Mouse (Mus musculus): Measurements from ENCODE around the gene Tmem165. TPM values are rescaled to one million over a fixed set of nuclear protein-coding genes. Genes with fewer than 3 reads are reported as not detected.

Tmem165 gene
- polyA plus RNA-seq, 1 experiment from 2014 or later, result 88.6 TPM

DNA sequence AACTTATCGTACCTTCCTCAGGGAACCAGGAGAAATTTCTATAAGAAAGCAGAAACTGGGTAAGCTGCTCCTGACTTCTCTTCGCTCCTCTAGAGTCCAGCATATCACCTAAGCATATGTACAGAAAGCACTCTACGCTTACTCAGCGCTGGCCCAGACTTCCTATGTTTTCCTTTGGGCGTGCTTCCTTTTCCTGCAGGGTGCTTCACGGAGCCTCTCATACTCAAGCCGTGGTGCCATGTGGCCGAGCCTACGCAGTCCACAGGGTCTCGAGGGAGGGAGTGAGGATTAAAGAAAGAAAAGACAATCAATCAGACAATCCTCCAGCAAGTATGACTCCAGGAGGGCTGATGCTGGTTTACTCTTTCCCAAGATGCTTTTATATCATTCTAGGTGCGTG lies 6.8 kb upstream of the Tmem165 start:
- Histone ChIP-seq H3K27me3 (no peaks in the 10 kb centered on the region), H3K4me3 (replicated peaks) (no peak overlapping the region), H3K9ac (no peak overlapping the region), H3K4me1 (no peaks in the 10 kb centered on the region), H3K36me3 (replicated peaks) (no peaks in the 10 kb centered on the region), H3K9me3 (no peaks in the 10 kb centered on the region), H3K27ac (no peak overlapping the region), H3K4me2 (no peak overlapping the region)
- ATAC-seq (ENCODE audit: low FRiP score), result no peak
- WGBS, result 83% methylated on average over 11 of the region's 11 CpGs

DNA sequence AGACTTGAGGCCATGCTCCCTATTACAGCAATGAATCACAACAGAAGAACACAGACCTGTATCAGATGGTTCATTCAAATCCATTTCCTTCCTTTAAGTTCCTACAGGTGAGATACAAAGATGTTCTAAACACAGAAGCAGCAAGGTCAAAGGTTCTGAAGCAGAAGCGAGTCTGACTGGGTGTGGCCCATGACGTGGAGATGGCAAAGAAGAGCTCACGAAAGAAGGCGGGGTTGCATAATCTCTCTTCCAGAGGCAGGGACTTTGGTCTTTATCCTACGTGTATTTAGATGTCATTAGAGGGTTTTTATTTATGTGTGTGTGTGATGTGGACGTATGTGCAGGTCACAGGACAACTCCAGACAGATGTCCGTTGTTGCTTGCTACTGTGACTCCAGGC lies 6.0 kb upstream of the Tmem165 start:
- no peaks in the 10 kb centered on the region for H3K9me3 ChIP-seq
- no peak overlapping the region for H3K9ac ChIP-seq
- 84% methylated on average over 7 of the region's 7 CpGs for WGBS
- H3K4me1 ChIP-seq, result no peaks in the 10 kb centered on the region
- H3K27ac ChIP-seq, result no peak overlapping the region
- no peak for ATAC-seq (ENCODE audit: low FRiP score)
- 0 out of 2 replicates have a peak, but pooled peaks cover 4% of the 10 kb centered on the region for H3K27me3 ChIP-seq
- no peaks in the 10 kb centered on the region for H3K36me3 ChIP-seq (replicated peaks)
- H3K4me2 ChIP-seq, result no peak overlapping the region
- H3K4me3 ChIP-seq (replicated peaks), result no peak overlapping the region

DNA sequence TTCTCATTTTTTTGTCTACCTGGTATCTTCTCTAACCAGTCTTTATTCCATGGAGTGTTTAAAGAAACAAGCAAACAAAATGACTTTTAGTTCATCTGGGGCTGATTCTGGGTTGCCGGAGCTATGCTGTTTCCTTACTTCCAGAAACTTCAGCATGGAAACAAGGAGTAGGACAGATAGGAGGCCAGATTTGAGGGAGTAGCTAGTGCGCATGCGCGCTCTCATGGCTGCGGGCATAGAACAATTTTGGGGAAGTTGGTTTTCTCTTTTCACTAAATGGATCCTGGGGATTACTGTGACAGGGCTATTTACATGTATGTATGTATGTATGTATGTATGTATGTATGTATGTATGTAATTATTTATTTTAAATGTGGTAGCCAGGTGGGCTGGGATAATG lies 4.5 kb upstream of the Tmem165 start:
- no peaks in the 10 kb centered on the region for H3K36me3 ChIP-seq (replicated peaks)
- no peak overlapping the region for H3K4me2 ChIP-seq
- H3K27ac ChIP-seq, result no peak overlapping the region
- H3K4me1 ChIP-seq, result peaks cover 4% of the 10 kb centered on the region
- WGBS, result 97% methylated on average over 5 of the region's 5 CpGs
- ATAC-seq (ENCODE audit: low FRiP score), result no peak
- H3K9me3 ChIP-seq, result no peaks in the 10 kb centered on the region
- H3K4me3 ChIP-seq (replicated peaks), result no peak overlapping the region
- no peak overlapping the region for H3K9ac ChIP-seq
- H3K27me3 ChIP-seq, result 0 out of 2 replicates have a peak, but pooled peaks cover 10% of the 10 kb centered on the region

DNA sequence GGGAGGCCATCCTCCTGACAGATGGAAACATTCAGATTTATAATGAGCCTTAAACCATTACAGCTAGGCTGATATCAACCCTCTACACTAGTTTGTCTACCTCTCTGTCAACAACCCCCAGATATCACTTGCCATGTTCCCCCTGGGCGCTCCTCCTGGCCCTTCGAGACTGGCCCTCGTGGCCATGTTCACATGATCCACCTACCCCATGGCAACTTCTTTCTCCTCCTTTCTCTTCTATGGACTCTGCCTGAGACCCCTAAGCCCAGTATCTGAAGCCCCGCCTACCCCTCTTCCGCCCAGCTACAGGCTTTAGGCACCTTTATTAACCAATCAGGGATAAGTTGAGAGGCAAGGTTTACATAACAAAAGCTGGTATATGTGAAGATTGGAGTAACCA lies 3.9 kb upstream of the Tmem165 start:
- WGBS, result 88% methylated on average over 5 of the region's 5 CpGs
- Histone ChIP-seq H3K4me1 (peaks cover 5% of the 10 kb centered on the region), H3K4me2 (no peak overlapping the region), H3K36me3 (replicated peaks) (no peaks in the 10 kb centered on the region), H3K9me3 (no peaks in the 10 kb centered on the region), H3K27me3 (0 out of 2 replicates have a peak, but pooled peaks cover 10% of the 10 kb centered on the region), H3K9ac (no peak overlapping the region), H3K27ac (no peak overlapping the region), H3K4me3 (replicated peaks) (no peak overlapping the region)
- ATAC-seq (ENCODE audit: low FRiP score), result no peak

DNA sequence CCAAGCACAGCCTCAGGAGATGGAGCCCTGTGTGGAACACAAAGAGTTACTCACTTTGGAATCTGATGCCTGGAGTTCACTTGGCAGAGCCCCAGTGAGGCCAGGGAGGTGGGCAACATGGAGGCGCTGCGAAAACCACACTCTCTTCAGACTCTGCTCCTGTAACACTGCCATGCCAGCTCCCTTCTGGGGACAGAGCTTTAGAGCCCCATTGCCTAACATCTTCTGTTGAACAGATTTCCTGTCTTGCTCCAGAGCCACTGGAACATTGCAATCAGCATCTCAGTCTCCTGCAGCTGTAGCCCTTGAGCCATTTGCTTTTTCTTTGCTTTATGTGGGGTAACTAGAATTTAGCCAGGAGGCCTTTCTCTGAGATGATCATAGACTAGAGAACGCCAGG lies 1.4 kb upstream of the Tmem165 start:
- Histone ChIP-seq H3K4me2 (no peak overlapping the region), H3K9ac (no peak overlapping the region), H3K27ac (no peak overlapping the region), H3K9me3 (no peaks in the 10 kb centered on the region), H3K4me3 (replicated peaks) (no peak overlapping the region), H3K4me1 (peaks cover 16% of the 10 kb centered on the region), H3K27me3 (0 out of 2 replicates have a peak, but pooled peaks cover 10% of the 10 kb centered on the region), H3K36me3 (replicated peaks) (0 out of 2 replicates have a peak, but pooled peaks cover 4% of the 10 kb centered on the region)
- ATAC-seq (ENCODE audit: low FRiP score), result no peak
- 70% methylated on average over 3 of the region's 3 CpGs for WGBS

DNA sequence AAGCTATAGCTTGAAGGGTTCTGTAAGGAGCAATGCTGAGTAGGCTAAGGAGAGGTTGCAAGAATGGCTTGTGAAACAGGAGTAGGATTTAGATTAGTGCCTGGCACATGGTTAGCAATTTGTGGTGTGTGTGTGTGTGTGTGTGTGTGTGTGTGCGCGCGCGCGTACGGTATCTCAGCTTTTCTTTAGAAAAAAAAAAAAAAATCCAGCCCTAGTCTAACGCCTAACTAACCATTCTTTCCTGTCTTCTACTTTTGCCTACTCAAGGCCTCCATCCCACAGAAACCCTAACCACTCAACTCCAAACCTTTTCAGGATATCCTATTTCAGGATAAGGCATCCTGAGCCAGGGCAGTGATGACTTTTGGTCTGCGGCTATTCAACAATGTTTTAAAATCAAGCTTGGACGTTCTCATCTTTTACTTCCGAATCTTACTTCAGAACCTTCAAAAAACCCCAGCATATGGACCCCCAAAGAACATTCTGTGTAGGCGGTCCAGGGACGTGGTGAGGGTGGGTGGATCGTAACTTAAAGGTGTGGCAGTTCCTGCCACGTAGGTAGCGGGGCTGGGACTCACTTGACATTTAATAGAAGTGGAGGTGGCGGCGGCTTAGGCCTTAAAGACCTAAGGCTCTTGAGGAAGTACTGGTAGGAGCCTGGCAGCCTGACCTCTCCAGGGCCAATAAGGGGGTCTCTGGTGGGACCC lies 484 bp upstream of the Tmem165 start:
- Histone ChIP-seq H3K4me3 (replicated peaks) (peak overlapping the region; percentile 92), H3K4me2 (peak overlapping the region; percentile 75), H3K36me3 (replicated peaks) (0 out of 2 replicates have a peak, but pooled peaks cover 4% of the 10 kb centered on the region), H3K27me3 (0 out of 2 replicates have a peak, but pooled peaks cover 10% of the 10 kb centered on the region), H3K4me1 (peaks cover 16% of the 10 kb centered on the region), H3K9ac (peak overlapping the region; percentile 96), H3K27ac (0 out of 2 replicates have a peak overlapping the region, but pooled peaks have one; percentile 97), H3K9me3 (no peaks in the 10 kb centered on the region)
- ATAC-seq (ENCODE audit: low FRiP score), result no peak
- 38% methylated on average over 17 of the region's 17 CpGs for WGBS

DNA sequence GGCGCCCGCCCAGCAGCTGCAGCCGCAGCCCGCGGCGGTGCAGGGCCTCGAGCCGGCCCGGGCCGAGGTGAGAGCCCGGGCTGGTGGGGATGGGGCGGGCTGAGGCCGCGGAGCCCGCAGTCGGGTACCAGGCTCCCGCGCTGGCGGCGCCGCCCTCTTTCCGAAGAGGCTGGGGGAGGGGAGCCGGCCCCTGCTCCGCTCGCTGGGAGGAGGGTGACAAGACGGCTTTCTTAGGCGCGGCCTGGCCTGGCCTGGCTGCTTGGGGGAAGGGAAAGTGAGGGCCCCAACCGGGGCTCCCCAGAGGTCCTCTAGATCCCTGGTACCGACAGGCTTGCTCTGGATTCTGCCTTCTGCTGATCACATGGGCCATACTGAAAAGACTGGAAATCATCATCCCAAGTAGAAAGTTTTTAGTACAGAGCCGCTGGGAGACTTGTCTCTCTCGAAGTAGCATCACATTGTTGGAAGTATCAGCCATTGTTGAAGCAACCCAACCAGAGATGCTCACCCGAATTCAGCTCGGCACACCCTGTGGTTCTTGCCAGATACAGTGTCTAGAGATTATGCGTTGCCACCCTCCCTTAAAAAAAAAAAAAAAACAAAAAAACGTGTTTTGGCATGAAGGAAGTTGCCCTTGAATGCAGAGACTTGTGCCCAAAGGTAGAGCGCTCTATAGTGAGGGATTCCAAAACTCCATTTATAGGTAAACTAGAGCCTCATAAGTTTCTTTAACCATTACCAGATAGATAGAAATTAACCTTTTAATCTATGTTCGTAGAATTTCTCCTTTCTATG lies 803 bp downstream of the Tmem165 start:
- WGBS, result 4% methylated on average over 38 of the region's 38 CpGs
- ATAC-seq (ENCODE audit: low FRiP score), result peak; percentile 92
- 0 out of 2 replicates have a peak, but pooled peaks cover 4% of the 10 kb centered on the region for H3K36me3 ChIP-seq (replicated peaks)

DNA sequence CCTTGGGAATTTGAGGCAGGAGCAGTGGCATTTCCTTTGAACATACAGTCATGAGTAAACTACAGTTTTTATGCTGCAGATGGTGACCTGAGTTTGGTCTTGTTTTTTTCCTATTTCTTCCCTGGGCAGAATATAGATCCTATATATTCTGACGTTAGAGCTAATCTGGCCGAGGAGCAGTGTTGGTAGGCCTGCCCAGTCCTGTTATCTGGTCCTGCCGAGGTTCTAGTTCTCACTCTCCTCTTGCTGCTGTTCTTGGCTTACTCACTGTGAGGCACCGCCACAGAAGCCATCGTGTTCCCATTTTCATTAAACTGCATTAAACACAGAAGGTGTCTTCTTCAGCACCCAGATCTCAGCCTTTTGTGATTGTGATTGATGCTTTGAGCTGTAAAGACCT lies 4.2 kb downstream of the Tmem165 start:
- ATAC-seq (ENCODE audit: low FRiP score), result no peak
- H3K9ac ChIP-seq, result no peak overlapping the region
- WGBS, result 86% methylated on average over 5 of the region's 5 CpGs
- H3K36me3 ChIP-seq (replicated peaks), result peaks cover 12% of the 10 kb centered on the region; the same call in 1 of the 2 replicates
- H3K27ac ChIP-seq, result no peak overlapping the region
- H3K4me3 ChIP-seq (replicated peaks), result no peak overlapping the region
- no peak overlapping the region for H3K4me2 ChIP-seq
- peaks cover 24% of the 10 kb centered on the region for H3K4me1 ChIP-seq
- no peaks in the 10 kb centered on the region for H3K9me3 ChIP-seq
- H3K27me3 ChIP-seq, result 0 out of 2 replicates have a peak, but pooled peaks cover 3% of the 10 kb centered on the region

More for the DNA sequence above, 803 bp downstream of the Tmem165 start:
- peak overlapping the region; percentile 75 for H3K4me2 ChIP-seq
- H3K27me3 ChIP-seq, result 0 out of 2 replicates have a peak, but pooled peaks cover 10% of the 10 kb centered on the region
- H3K4me1 ChIP-seq, result peaks cover 22% of the 10 kb centered on the region
- peak overlapping the region; percentile 92 for H3K4me3 ChIP-seq (replicated peaks)
- no peaks in the 10 kb centered on the region for H3K9me3 ChIP-seq
- H3K27ac ChIP-seq, result peak overlapping the region; percentile 97
- peak overlapping the region; percentile 96 for H3K9ac ChIP-seq

DNA sequence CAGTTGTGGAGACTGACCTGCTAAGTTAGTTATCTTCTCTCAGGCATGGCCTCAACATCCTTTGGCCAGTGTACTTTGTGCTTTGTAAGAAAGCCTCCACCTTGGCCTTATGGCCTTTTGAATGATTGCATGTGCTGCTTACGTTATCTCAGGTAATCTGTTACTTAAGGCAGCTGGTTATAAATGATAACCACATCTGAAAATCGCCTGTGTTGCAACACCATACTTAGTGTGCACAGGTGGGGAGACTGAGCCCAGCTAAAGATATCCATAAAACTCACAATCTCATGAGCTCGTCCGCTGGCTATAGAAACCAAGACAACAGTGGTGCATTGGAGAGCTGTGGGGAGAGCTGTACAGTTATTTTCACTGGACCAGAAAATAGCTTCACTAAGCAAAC lies 6.9 kb downstream of the Tmem165 start:
- H3K36me3 ChIP-seq (replicated peaks), result peaks cover 20% of the 10 kb centered on the region; the same call in 1 of the 2 replicates
- H3K27me3 ChIP-seq, result no peaks in the 10 kb centered on the region
- no peak overlapping the region for H3K4me2 ChIP-seq
- WGBS, result 95% methylated on average over 4 of the region's 4 CpGs
- no peak overlapping the region for H3K9ac ChIP-seq
- H3K4me3 ChIP-seq (replicated peaks), result no peak overlapping the region
- H3K9me3 ChIP-seq, result no peaks in the 10 kb centered on the region
- ATAC-seq (ENCODE audit: low FRiP score), result no peak
- no peak overlapping the region for H3K27ac ChIP-seq
- H3K4me1 ChIP-seq, result peaks cover 11% of the 10 kb centered on the region

DNA sequence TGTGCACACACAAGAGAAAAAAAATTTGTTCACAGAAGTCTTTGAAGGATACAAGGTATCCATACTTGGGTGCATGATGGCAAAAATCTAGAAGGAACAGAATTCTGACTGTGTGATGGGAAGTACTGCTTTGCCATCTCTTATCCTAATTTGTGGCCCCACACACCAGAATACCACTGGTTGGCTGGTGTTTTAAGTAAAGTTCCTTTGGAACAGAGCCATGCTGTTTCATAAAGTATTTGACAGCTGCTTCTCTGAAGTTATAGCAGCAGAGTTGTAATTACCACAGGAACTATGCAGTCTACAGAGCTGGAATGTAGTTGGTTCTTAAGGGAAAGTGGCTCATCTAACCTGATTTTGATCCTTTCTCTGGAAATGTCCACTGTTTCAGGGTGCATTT lies 9.4 kb downstream of the Tmem165 start:
- ATAC-seq (ENCODE audit: low FRiP score), result no peak
- peaks cover 26% of the 10 kb centered on the region; the same call in 1 of the 2 replicates for H3K36me3 ChIP-seq (replicated peaks)
- no peak overlapping the region for H3K9ac ChIP-seq
- H3K4me2 ChIP-seq, result no peak overlapping the region
- H3K4me3 ChIP-seq (replicated peaks), result no peak overlapping the region
- H3K27me3 ChIP-seq, result no peaks in the 10 kb centered on the region
- no peak overlapping the region for H3K27ac ChIP-seq
- H3K9me3 ChIP-seq, result no peaks in the 10 kb centered on the region
- peaks cover 8% of the 10 kb centered on the region for H3K4me1 ChIP-seq

DNA sequence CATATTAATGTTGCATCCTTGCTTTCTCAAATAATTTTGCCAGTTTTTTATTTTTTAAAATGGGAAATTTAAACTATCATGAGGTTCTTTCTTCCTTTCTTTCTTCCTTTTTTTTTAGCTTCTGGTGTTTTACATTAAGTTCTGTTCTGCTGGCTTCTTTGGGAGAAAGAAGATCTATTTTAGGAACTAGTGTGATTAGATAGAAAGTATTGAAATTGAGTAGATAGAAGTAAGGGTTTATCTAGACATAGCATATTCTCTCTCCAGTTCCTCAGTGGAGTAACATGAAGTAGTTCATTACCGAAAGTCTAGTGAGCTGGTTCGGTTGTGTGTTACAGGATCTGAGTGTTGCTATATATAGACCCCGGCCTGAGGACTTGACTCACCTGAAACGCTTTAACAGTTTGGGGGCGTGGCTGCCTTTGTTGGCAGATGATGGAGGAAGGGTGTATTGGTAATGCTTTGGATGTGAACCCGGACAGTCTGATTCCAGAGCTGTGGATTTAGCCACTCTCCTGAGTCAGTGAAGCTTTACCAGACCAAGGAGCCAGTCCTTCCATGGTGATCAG lies 10.8 kb downstream of the Tmem165 start:
- H3K27ac ChIP-seq, result no peak overlapping the region
- H3K36me3 ChIP-seq (replicated peaks), result peaks cover 29% of the 10 kb centered on the region
- no peak for ATAC-seq (ENCODE audit: low FRiP score)
- H3K27me3 ChIP-seq, result no peaks in the 10 kb centered on the region
- H3K4me3 ChIP-seq (replicated peaks), result no peak overlapping the region
- H3K9ac ChIP-seq, result no peak overlapping the region
- WGBS, result 94% methylated on average over 6 of the region's 6 CpGs
- peaks cover 2% of the 10 kb centered on the region; the same call in 1 of the 2 replicates for H3K4me1 ChIP-seq
- H3K9me3 ChIP-seq, result no peaks in the 10 kb centered on the region
- no peak overlapping the region for H3K4me2 ChIP-seq

DNA sequence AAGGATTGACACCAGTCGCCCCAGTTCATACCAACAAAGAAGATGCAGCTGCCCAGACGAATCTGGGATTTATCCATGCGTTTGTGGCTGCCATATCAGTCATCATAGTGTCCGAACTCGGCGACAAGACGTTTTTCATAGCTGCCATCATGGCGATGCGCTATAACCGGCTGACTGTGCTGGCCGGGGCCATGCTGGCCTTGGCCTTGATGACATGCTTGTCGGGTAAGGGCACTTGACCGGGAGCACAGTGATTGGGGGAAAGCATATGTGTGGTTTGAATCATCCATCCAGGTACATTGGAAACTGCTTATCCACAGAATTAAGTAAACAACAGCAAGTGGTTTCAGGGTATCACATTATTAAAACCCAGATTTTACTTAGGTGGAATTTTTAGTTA lies 15.7 kb downstream of the Tmem165 start:
- Histone ChIP-seq H3K4me2 (no peak overlapping the region), H3K27me3 (no peaks in the 10 kb centered on the region), H3K4me1 (no peaks in the 10 kb centered on the region), H3K4me3 (replicated peaks) (no peak overlapping the region), H3K36me3 (replicated peaks) (peaks cover 59% of the 10 kb centered on the region), H3K9me3 (no peaks in the 10 kb centered on the region), H3K27ac (no peak overlapping the region), H3K9ac (no peak overlapping the region)
- no peak for ATAC-seq (ENCODE audit: low FRiP score)
- 90% methylated on average over 13 of the region's 13 CpGs for WGBS

Data from forebrain, embryonic 12.5 days (tissue).